Mouse (Mus musculus): Measurements from ENCODE around the gene Rpl24. TPM values are rescaled to one million over a fixed set of nuclear protein-coding genes. Genes with fewer than 3 reads are reported as not detected.
"Not testable (repeated sequence)": the region's sequence is repeated elsewhere in the genome, so short reads cannot be mapped to it uniquely, and the experiment has no call there.

The Rpl24 gene
- polyA plus RNA-seq, 1 experiment from 2014 or later, result 580 TPM

GRCm38 (mm10) chr16:55947266-55947665 is 18.8 kb upstream of the Rpl24 start:
- H3K9me3 ChIP-seq (ENCODE audit: control insufficient read depth, low read length), result no peaks in the 10 kb centered on the region
- H3K36me3 ChIP-seq (ENCODE audit: control insufficient read depth, insufficient read depth, low read length), result no peaks in the 10 kb centered on the region
- no peak overlapping the region for H3K4me2 ChIP-seq (ENCODE audit: low read length)
- H3K27ac ChIP-seq (replicated peaks; ENCODE audit: low read depth, low read length), result no peak overlapping the region
- no peaks in the 10 kb centered on the region for H3K27me3 ChIP-seq (ENCODE audit: control insufficient read depth, insufficient read depth, low read length)
- no peak overlapping the region for H3K9ac ChIP-seq (replicated peaks; ENCODE audit: low read length)
- 72% methylated on average over 3 of the region's 3 CpGs for WGBS
- no peak overlapping the region for H3K4me3 ChIP-seq (replicated peaks; ENCODE audit: low read depth, low read length)
- ATAC-seq (ENCODE audit: low FRiP score, low TSS enrichment), result no peak
- DNase-seq, result no peak
- no peaks in the 10 kb centered on the region for H3K4me1 ChIP-seq (ENCODE audit: control insufficient read depth, insufficient read depth, low read length)

- H3K9ac ChIP-seq (replicated peaks; ENCODE audit: low read length); H3K9me3 ChIP-seq (ENCODE audit: control insufficient read depth, low read length); H3K4me1 ChIP-seq (ENCODE audit: control insufficient read depth, insufficient read depth, low read length); H3K27ac ChIP-seq (replicated peaks; ENCODE audit: low read depth, low read length); H3K36me3 ChIP-seq (ENCODE audit: control insufficient read depth, insufficient read depth, low read length); H3K4me2 ChIP-seq (ENCODE audit: low read length); H3K4me3 ChIP-seq (replicated peaks; ENCODE audit: low read depth, low read length); ATAC-seq (ENCODE audit: low FRiP score, low TSS enrichment); H3K27me3 ChIP-seq (ENCODE audit: control insufficient read depth, insufficient read depth, low read length); DNase-seq: not testable (repeated sequence)
- WGBS, result 89% methylated on average over 2 of the region's 2 CpGs
Observed at GRCm38 (mm10) chr16:55947876-55948410, 18.1 kb upstream of the Rpl24 start.

DNA sequence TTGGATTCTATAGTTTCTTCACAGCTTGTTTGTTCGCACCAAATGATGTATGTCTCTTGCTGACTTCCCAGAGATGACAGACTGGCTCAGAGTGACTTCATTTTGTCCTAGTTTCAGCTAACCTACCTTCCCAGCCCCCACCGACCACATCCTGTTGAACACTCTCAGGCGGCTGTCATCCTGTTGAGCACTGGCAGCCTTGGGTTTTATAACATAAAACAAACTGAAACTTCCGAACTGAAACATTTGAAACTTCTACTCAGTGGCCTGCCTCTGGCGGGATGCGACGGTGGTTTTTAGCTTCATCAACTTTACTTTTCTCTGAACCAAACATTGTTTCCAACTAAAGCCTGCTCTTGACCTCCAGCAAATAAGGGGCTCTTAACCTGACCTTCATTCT is 17.1 kb upstream of the Rpl24 start:
- H3K27ac ChIP-seq (replicated peaks; ENCODE audit: low read depth, low read length), result no peak overlapping the region
- H3K27me3 ChIP-seq (ENCODE audit: control insufficient read depth, insufficient read depth, low read length), result no peaks in the 10 kb centered on the region
- no peaks in the 10 kb centered on the region for H3K36me3 ChIP-seq (ENCODE audit: control insufficient read depth, insufficient read depth, low read length)
- H3K4me3 ChIP-seq (replicated peaks; ENCODE audit: low read depth, low read length), result no peak overlapping the region
- 80% methylated on average over 7 of the region's 7 CpGs for whole genome bisulfite sequencing
- no peak overlapping the region for H3K9ac ChIP-seq (replicated peaks; ENCODE audit: low read length)
- no peak for DNase-seq
- no peaks in the 10 kb centered on the region for H3K9me3 ChIP-seq (ENCODE audit: control insufficient read depth, low read length)
- H3K4me1 ChIP-seq (ENCODE audit: control insufficient read depth, insufficient read depth, low read length), result no peaks in the 10 kb centered on the region
- ATAC-seq (ENCODE audit: low FRiP score, low TSS enrichment), result no peak
- H3K4me2 ChIP-seq (ENCODE audit: low read length), result no peak overlapping the region

- Histone ChIP-seq H3K9me3 (ENCODE audit: control insufficient read depth, low read length) (no peaks in the 10 kb centered on the region), H3K36me3 (ENCODE audit: control insufficient read depth, insufficient read depth, low read length) (no peaks in the 10 kb centered on the region), H3K4me2 (ENCODE audit: low read length) (no peak overlapping the region), H3K27me3 (ENCODE audit: control insufficient read depth, insufficient read depth, low read length) (no peaks in the 10 kb centered on the region), H3K9ac (replicated peaks; ENCODE audit: low read length) (no peak overlapping the region), H3K4me3 (replicated peaks; ENCODE audit: low read depth, low read length) (no peak overlapping the region), H3K4me1 (ENCODE audit: control insufficient read depth, insufficient read depth, low read length) (no peaks in the 10 kb centered on the region), H3K27ac (replicated peaks; ENCODE audit: low read depth, low read length) (no peak overlapping the region)
- WGBS, result 75% methylated on average over 3 of the region's 3 CpGs
- ATAC-seq (ENCODE audit: low FRiP score, low TSS enrichment) (no peak), DNase-seq (no peak)
Observed at GRCm38 (mm10) chr16:55950462-55950861, 15.6 kb upstream of the Rpl24 start.

DNA sequence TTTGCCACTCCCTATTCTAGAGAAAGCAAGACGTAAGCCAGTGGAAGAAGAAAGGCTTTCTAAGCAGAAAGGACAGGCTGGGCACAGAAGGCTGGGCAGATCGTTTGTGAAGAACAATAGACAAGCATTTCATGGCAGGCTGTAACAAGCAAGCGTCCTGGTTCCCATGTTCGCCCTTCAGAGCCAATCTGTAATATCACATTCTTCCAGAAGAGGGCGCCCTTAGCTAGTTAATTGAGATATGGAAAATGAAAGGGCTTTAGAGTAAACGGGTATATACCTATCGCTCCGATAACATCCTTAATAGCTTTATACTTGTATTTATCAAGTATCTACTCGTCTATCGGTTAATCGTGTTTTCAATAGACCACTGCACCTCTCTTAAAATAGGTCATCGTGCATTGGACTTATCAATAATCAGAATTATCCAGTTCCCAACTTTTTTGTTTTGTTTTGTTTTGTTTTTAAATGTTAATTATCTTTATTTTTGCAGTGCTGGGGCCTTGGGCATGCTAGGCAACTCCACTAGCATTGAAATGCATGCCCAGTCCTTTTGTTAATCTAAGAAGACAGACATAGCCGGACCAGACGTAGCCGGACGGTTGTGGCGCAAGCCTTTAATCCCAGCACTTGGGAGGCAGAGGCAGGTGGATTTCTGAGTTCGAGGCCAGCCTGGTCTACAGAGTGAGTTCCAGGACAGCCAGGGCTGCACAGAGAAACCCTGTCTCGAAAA is 15.0 kb upstream of the Rpl24 start:
- H3K4me1 ChIP-seq (ENCODE audit: control insufficient read depth, insufficient read depth, low read length), result no peaks in the 10 kb centered on the region
- no peak overlapping the region for H3K4me2 ChIP-seq (ENCODE audit: low read length)
- H3K27me3 ChIP-seq (ENCODE audit: control insufficient read depth, insufficient read depth, low read length), result no peaks in the 10 kb centered on the region
- WGBS, result 42% methylated on average over 19 of the region's 19 CpGs
- no peaks in the 10 kb centered on the region for H3K36me3 ChIP-seq (ENCODE audit: control insufficient read depth, insufficient read depth, low read length)
- H3K9me3 ChIP-seq (ENCODE audit: control insufficient read depth, low read length), result no peaks in the 10 kb centered on the region
- DNase-seq (peak; percentile 92), ATAC-seq (ENCODE audit: low FRiP score, low TSS enrichment) (peak; percentile 55; the same call in 1 of the 2 replicates)
- H3K4me3 ChIP-seq (replicated peaks; ENCODE audit: low read depth, low read length), result no peak overlapping the region
- no peak overlapping the region for H3K27ac ChIP-seq (replicated peaks; ENCODE audit: low read depth, low read length)
- no peak overlapping the region for H3K9ac ChIP-seq (replicated peaks; ENCODE audit: low read length)

DNA sequence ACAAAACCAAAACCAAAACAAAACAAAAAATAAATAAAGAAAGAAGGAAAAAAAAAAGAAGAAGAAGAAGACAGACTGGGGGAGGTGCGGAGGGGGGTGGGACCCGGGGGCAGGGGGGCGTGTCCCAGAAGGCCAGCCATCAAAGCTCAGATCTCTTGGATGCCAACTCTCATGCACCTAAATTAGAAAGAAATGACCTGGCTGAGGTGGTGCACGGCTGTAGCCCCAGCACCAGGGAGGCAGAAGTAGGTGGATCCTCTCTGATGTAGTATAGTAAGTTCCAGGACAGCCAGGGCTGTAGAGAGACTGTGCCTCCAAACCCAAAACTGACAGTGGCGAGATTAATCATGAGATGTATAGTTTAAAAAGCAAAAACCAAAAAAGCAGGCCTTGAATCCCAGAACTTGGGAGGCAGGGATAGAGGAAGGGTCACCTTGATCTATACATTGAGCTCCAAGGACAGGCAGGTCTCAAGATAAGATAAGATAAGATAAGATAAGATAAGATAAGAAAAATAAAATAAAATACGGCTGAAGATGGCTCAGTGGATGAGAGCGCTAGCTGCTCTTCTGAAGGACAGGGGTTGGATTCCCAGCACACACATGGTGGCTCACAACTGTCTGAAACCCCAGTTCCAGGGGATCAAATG is 14.3 kb upstream of the Rpl24 start:
- WGBS, result 82% methylated on average over 7 of the region's 7 CpGs
- DNase-seq, result no peak
- Histone ChIP-seq H3K36me3 (ENCODE audit: control insufficient read depth, insufficient read depth, low read length) (no peaks in the 10 kb centered on the region), H3K4me2 (ENCODE audit: low read length) (no peak overlapping the region), H3K9ac (replicated peaks; ENCODE audit: low read length) (no peak overlapping the region), H3K27me3 (ENCODE audit: control insufficient read depth, insufficient read depth, low read length) (no peaks in the 10 kb centered on the region), H3K4me1 (ENCODE audit: control insufficient read depth, insufficient read depth, low read length) (no peaks in the 10 kb centered on the region), H3K9me3 (ENCODE audit: control insufficient read depth, low read length) (no peaks in the 10 kb centered on the region), H3K27ac (replicated peaks; ENCODE audit: low read depth, low read length) (no peak overlapping the region), H3K4me3 (replicated peaks; ENCODE audit: low read depth, low read length) (no peak overlapping the region)
- ATAC-seq (ENCODE audit: low FRiP score, low TSS enrichment), result no peak

- Histone ChIP-seq H3K4me3 (replicated peaks; ENCODE audit: low read depth, low read length) (no peak overlapping the region), H3K9me3 (ENCODE audit: control insufficient read depth, low read length) (no peaks in the 10 kb centered on the region), H3K36me3 (ENCODE audit: control insufficient read depth, insufficient read depth, low read length) (no peaks in the 10 kb centered on the region), H3K4me1 (ENCODE audit: control insufficient read depth, insufficient read depth, low read length) (no peaks in the 10 kb centered on the region), H3K27me3 (ENCODE audit: control insufficient read depth, insufficient read depth, low read length) (no peaks in the 10 kb centered on the region), H3K9ac (replicated peaks; ENCODE audit: low read length) (no peak overlapping the region), H3K27ac (replicated peaks; ENCODE audit: low read depth, low read length) (no peak overlapping the region), H3K4me2 (ENCODE audit: low read length) (no peak overlapping the region)
- ATAC-seq (ENCODE audit: low FRiP score, low TSS enrichment) (no peak), DNase-seq (no peak)
Observed at GRCm38 (mm10) chr16:55952771-55953170, 13.3 kb upstream of the Rpl24 start.

GRCm38 (mm10) chr16:55954196-55954595 is 11.9 kb upstream of the Rpl24 start:
- WGBS, result 95% methylated on average over 9 of the region's 9 CpGs
- not testable (repeated sequence) for ATAC-seq (ENCODE audit: low FRiP score, low TSS enrichment); H3K9ac ChIP-seq (replicated peaks; ENCODE audit: low read length); H3K27ac ChIP-seq (replicated peaks; ENCODE audit: low read depth, low read length); H3K36me3 ChIP-seq (ENCODE audit: control insufficient read depth, insufficient read depth, low read length); H3K27me3 ChIP-seq (ENCODE audit: control insufficient read depth, insufficient read depth, low read length); DNase-seq; H3K4me2 ChIP-seq (ENCODE audit: low read length); H3K4me1 ChIP-seq (ENCODE audit: control insufficient read depth, insufficient read depth, low read length); H3K4me3 ChIP-seq (replicated peaks; ENCODE audit: low read depth, low read length); H3K9me3 ChIP-seq (ENCODE audit: control insufficient read depth, low read length)

DNA sequence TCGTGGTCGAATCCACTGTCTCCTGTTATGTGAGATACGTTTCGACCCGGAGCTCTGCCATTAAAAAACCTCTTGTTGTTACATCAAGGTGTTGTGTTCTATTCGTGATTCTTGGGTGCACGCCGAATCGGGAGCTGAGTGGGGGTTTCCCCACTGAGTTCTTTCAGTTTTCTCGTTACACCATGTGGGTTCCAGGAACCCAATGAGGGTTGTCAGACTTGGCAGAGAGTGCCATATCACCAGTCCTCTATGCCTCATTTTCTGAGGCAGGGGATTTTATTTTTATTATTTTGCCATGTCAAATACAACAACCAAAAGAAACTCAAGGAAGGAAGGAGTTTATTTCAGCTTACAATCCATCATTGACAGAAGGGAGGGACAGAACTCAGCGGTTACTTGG is 3.0 kb upstream of the Rpl24 start:
- H3K4me3 ChIP-seq (replicated peaks; ENCODE audit: low read depth, low read length); H3K9ac ChIP-seq (replicated peaks; ENCODE audit: low read length); ATAC-seq (ENCODE audit: low FRiP score, low TSS enrichment); H3K27me3 ChIP-seq (ENCODE audit: control insufficient read depth, insufficient read depth, low read length); H3K27ac ChIP-seq (replicated peaks; ENCODE audit: low read depth, low read length); H3K4me2 ChIP-seq (ENCODE audit: low read length); H3K9me3 ChIP-seq (ENCODE audit: control insufficient read depth, low read length); H3K4me1 ChIP-seq (ENCODE audit: control insufficient read depth, insufficient read depth, low read length); H3K36me3 ChIP-seq (ENCODE audit: control insufficient read depth, insufficient read depth, low read length); DNase-seq: not testable (repeated sequence)
- WGBS, result 89% methylated on average over 6 of the region's 11 CpGs
